Mouse (Mus musculus): ENCODE data around the gene Cela1. TPM values are rescaled to one million over a fixed set of nuclear protein-coding genes. Genes with fewer than 3 reads are reported as not detected.

Cela1 gene
- polyA plus RNA-seq, 1 experiment, result not detected

DNA sequence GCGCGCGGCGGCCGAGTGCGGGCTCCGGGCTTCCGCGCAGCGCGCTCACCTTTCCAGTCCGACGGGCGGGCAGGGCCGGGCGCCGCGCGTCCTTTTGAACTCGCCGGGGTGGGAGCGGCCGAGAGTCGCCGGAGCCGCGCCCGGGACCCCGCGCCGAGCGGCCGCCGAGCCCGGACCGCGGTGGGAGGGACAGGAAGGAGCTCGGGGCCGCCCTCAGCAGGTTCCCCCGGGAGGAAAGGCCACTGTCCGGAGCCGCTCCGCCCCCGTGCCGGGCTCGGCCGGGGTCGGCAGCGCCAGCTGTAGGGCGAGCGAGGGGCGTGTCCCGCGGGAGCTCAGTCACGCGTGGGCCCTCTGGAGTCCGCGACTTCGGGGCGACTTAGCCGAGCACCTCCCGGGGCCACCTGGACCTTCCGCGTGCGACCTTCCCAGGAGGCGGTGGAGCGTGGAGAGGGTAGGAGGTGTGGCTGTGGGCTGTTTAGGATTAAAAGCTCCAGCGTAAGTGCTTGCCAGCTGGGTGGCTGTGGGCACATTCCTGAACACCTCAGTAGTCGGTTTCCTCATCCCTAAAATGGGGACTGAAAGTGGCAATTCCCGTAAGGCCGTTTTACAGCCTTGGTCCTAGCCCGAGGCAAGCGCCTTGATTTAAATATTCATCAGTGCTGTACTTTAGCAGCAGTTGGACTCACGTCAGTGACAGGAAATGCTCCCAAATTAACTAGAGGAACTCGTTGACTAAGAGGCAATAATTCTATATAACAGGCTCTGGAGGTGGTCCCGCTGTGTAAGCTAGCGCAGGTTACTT lies 50.8 kb downstream of the Cela1 start, which contains the start of gene Smagp:
Gene Smagp, minus strand, starts transcription at position 241 of the 802 bp plus-strand sequence.
- no peak for TF ChIP-seq GATA1 (IDR thresholded peaks at IDR 0.05; ENCODE audit: low read length)

DNA sequence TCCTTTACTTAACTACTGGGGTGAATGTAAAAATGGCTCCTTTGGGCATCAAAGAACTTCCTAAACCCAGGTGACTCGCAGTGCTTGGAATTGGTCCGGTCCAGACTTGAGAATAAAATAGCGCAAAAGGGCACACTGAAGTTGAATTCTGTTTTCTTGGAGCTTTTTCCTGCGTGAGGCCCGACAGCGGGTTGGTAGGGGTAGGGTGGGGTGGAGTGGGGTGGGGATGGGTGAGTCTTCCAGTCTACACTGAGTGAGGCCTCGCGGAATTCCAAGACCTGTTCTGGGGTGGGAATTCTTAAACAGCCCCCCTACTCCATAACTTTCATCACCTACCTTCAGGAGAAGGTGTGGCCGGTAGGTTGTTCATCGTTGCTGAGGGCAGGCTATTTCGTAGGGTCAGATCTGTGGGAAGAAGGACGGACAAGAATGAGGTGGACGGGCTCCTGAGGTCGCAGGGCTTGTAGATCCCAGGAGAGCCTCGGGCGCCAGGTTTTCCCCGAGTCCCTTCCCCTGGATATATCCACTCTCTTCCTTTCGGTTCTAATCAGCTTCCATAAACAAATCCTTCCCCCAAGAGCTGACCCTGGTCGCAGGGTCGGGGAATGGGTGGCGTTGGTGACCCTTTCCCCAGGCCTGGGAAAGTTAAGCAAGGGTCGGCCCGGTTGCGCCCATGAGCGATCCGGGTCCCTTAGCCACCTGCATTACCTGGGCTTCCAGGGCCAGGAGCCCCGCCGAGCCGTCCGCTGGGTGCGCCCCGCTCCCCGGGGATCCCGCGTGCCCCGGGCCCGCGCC lies 51.7 kb downstream of the Cela1 start:
- TF ChIP-seq GATA1 (IDR thresholded peaks at IDR 0.05; ENCODE audit: low read length), result no peak

DNA sequence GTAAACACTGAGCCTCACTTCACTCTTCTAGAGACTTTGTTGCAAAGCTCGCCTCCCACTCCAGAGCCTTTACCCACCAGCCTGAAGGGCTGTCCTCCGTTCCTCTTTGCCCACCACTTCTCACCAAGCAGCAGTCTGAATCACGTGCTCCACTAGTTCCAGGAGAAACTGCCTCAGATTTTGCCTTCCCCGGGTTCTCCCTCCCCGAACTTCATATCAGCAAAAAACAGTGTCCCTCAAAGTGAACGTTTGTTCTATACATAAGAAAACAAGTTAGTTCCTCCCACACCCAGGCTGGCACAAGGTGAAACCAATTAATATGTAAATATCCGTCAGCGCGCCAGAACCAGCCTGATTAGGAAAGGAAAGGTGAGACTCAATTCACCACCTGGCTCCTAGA lies 52.5 kb downstream of the Cela1 start:
- TF ChIP-seq GATA1 (IDR thresholded peaks at IDR 0.05; ENCODE audit: low read length), result no peak

DNA sequence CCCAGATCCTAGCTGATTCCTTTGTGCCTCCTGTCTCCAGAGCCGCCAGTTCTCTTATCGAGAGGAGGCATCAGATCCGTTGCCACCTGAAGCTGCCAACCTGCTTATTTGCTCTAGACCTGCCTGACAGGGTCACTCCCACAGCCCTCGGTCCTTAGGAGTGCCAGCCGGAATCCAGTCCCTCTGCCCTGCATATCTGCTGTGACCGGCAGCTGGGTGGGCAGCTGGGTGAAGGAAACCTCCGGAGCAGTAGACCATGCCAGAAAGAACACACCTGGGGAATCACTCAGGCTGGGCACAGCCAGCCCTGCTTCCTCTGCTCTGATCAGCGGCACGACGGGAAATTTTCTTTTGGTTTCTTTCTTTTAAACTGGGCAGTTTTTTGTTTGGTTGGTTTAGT lies 54.4 kb downstream of the Cela1 start:
- TF ChIP-seq GATA1 (IDR thresholded peaks at IDR 0.05; ENCODE audit: low read length), result no peak

DNA sequence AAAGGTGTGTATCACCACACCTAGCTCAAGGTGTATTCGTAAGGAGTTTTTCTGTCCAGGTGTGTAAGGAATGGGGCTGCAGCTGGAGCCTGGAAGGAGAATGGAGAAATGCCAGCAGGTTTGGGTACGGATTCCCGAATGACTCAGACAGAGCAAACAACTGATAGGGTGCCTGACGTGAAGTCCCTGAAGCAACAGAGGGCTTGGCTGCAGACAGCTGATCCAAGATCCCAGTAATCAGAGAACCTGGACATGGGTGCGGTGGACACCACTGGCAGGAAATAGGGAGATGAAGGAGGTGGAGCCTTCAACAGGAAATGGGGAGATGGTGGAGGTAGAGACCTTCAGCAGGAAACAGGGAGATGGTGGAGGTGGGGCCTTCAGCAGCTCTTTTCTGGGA lies 55.4 kb downstream of the Cela1 start:
- no peak for TF ChIP-seq GATA1 (IDR thresholded peaks at IDR 0.05; ENCODE audit: low read length)

DNA sequence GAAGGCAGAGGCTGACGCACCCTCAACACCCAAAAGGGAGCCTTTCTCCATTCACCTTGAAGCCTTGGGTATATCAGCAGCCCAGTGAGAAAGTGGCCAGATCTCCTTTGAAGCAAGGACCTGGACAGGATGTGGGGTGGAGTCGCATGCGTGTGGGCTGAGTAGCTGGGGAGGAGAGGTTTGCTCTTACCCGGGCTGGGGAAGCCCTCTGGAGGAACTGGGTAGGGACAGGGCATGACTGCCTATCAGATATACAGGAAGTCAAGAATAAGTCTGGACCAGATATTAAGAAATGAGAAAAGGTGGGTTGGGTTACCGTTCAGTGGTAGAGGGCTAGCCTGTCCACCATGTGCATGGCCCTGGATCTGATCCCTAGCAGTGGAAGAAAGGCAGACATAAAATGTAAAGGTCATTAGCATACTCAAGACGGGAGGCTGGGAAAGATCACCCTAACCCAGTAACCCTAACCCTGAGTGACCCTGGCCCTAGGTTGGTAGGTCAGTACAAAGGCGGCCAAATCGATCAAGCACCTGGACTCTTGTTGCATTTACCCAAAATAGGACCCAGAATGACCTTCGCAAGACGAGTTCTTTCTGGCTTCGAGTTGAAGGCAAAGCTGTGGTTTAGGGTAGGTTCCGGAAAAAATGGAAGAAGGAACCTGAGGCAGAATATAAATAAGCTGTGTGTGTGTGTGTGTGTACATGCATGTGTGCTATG lies 56.1 kb downstream of the Cela1 start:
- no peak for TF ChIP-seq GATA1 (IDR thresholded peaks at IDR 0.05; ENCODE audit: low read length)

DNA sequence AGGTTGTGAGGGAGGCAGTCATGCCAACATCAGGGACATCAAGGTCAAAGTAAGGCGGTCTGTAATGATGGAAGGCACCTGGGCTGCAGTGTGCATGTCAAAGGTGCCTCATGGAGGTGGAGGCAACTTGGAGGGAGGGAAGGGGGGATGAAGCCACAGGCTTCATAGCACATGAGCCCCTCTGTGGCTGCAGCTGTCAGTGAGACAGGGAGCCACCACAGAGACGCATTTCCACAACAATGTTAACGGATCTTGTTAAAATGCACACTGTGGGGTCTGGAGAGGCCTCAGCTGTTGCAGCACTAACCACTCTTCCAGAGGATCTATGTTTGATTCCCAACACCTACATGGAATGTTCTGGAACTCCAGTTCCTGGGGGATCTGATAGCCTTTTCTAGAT lies 57.6 kb downstream of the Cela1 start:
- TF ChIP-seq GATA1 (IDR thresholded peaks at IDR 0.05; ENCODE audit: low read length), result no peak

DNA sequence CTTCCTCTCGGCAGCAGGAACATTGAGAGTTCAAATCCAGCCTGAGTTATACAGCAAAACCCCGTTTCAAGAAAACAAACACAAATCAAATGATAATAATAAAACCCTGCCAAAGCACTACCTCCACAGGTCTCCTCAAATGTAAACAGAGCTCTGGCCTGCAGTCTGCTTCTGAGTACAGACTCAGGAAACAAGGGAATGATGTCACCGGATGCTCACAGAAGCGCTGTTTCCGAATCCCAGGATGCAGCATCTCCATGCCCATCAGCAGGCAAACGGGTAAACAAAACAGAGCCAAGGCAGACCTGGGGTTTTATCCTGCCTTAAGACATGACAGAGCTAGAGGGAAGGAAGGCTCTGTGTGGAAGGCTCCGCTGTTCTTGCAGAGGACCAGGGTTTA lies 58.9 kb downstream of the Cela1 start:
- TF ChIP-seq GATA1 (IDR thresholded peaks at IDR 0.05; ENCODE audit: low read length), result no peak

DNA sequence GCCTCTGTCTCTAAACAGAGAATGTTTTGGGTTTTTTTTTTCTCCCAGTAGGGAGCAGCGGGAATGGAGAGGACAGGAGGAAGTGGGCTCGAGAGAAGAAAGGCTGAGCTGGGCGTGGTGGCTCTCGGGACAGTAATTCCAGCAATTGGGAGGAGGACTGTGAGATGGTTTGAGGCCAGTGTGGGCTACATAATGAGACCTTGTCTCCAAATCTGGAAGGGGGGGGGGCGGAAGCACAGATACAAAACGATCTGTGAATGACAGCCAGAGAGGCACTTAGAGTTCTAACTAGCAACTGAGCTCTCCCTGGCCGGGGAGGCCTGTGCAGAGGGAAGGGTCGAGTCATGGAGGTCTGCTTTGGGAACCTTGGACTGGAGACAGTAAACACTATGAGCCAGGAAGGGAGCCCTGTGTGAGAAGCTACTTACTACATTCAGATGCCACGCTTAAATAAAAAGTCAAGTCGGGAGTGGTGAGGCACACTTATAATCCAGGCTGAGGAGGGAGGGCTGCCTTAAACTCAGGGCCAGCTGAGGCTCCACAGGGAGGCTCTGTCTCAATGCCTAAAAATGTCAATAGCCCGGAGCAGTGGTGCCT lies 59.8 kb downstream of the Cela1 start:
- TF ChIP-seq GATA1 (IDR thresholded peaks at IDR 0.05; ENCODE audit: low read length), result no peak

DNA sequence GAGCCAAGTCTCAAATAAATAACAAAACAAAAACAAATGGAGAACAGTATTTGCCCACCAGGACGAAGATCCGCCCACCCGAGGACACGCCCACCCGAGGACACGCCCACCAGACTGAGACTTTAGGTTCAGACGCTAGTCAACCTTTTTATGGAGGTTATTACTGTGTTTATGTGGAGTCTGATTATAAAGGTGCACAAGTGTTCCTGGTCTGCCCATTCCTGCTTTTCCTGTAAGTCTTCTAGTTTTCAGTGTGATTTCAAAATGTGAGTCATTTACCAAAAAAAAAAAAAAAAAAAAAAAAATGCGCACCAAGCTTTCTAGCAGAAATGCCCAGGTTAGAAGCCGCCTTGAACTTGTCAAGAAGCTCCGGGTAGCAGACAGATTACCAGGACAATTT lies 60.4 kb downstream of the Cela1 start:
- no peak for TF ChIP-seq GATA1 (IDR thresholded peaks at IDR 0.05; ENCODE audit: low read length)

DNA sequence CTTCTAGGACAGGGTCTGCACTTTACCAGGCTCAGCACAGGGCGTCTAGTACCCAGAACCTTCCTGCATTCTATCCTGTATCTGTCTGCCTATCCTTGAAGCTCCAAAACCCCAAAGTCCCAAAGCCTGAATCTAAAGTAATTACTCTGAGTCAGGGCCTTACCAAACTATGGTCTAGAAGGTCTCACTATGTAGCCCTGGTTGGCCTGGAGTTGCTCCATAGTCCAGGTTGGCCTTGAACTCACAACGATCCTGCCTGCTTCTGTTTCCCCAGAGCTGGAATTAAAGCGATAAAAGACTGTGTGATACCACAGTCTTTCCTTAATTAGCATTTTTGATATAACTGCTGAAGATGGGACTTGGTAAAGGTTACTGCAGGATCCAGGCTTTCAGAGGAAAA lies 63.3 kb downstream of the Cela1 start:
- no peak for TF ChIP-seq GATA1 (IDR thresholded peaks at IDR 0.05; ENCODE audit: low read length)

Other genes with a start within 250 kb of the Cela1 start
- gene Letmd1, start 218.9 kb downstream of the Cela1 start, polyA plus RNA-seq (2012), result 24.8 and 47.3 TPM in 2 replicates
- 1.0 and 1.1 TPM in 2 replicates for gene Csrnp2, start 192.4 kb downstream of the Cela1 start, polyA plus RNA-seq (2012)
- 2.7 and 2.8 TPM in 2 replicates for gene Tfcp2, start 135.9 kb downstream of the Cela1 start, polyA plus RNA-seq (2012)
- gene Pou6f1, start 87.9 kb downstream of the Cela1 start, polyA plus RNA-seq (2012), result 0.03 and 0.11 TPM in 2 replicates
- 32.7 and 45.1 TPM in 2 replicates for gene Dazap2, start 72.6 kb downstream of the Cela1 start, polyA plus RNA-seq (2012)
- not detected in 2 replicates for gene Smagp, start 51.0 kb downstream of the Cela1 start, polyA plus RNA-seq (2012)
- 25.4 and 28.8 TPM in 2 replicates for gene Bin2, start 18.4 kb downstream of the Cela1 start, polyA plus RNA-seq (2012)
- not detected in 2 replicates for gene Galnt6, start 41.5 kb upstream of the Cela1 start, polyA plus RNA-seq (2012)
- not detected in 2 replicates for gene Slc4a8, start 73.8 kb upstream of the Cela1 start, polyA plus RNA-seq (2012)
- gene Scn8a, start 181.9 kb upstream of the Cela1 start, polyA plus RNA-seq (2012), result not detected in 2 replicates

Data from G1E-ER4 (cell line).